Mouse (Mus musculus): ENCODE data around the gene Igf2bp1. TPM values are rescaled to one million over a fixed set of nuclear protein-coding genes. Genes with fewer than 3 reads are reported as not detected.

Igf2bp1 gene
- polyA plus RNA-seq, 1 experiment from 2014 or later = 28.5 TPM

GRCm38 (mm10) chr11:95914571-95914991 lies 91.2 kb downstream of the Igf2bp1 start, which contains the start of gene B4galnt2:
Gene B4galnt2 (minus strand): TSS chr11:95914891.
- Histone ChIP-seq H3K36me3 (ENCODE audit: control insufficient read depth, insufficient read depth, low read length) (no peaks in the 10 kb centered on the region), H3K4me3 (ENCODE audit: low read depth, low read length) (peak within 1 kb of the TSS; percentile 19), H3K27ac (ENCODE audit: low read length) (no peak within 1 kb of the TSS), H3K4me1 (ENCODE audit: control insufficient read depth, insufficient read depth, low read length) (0 out of 2 replicates have a peak, but pooled peaks cover 3% of the 10 kb centered on the region), H3K9ac (replicated peaks; ENCODE audit: low read depth, low read length) (no peak within 1 kb of the TSS), H3K9me3 (ENCODE audit: control insufficient read depth, low read depth, low read length) (no peaks in the 10 kb centered on the region), H3K4me2 (replicated peaks; ENCODE audit: low read depth, low read length) (peak within 1 kb of the TSS; percentile 39), H3K27me3 (ENCODE audit: control insufficient read depth, insufficient read depth, low read length) (peaks cover 26% of the 10 kb centered on the region)
- ATAC-seq (ENCODE audit: insufficient number of reproducible peaks, insufficient read depth, low FRiP score, low read depth) = no peak
- WGBS = 2% methylated on average over 35 of the region's 35 CpGs

- no peak for ATAC-seq (ENCODE audit: insufficient number of reproducible peaks, insufficient read depth, low FRiP score, low read depth)
- H3K27ac ChIP-seq (ENCODE audit: low read length) = no peak overlapping the region
- peak overlapping the region; percentile 19 for H3K4me3 ChIP-seq (ENCODE audit: low read depth, low read length)
- H3K27me3 ChIP-seq (ENCODE audit: control insufficient read depth, insufficient read depth, low read length) = peaks cover 26% of the 10 kb centered on the region
- WGBS = 4% methylated on average over 14 of the region's 14 CpGs
- H3K36me3 ChIP-seq (ENCODE audit: control insufficient read depth, insufficient read depth, low read length) = no peaks in the 10 kb centered on the region
- no peaks in the 10 kb centered on the region for H3K9me3 ChIP-seq (ENCODE audit: control insufficient read depth, low read depth, low read length)
- 0 out of 2 replicates have a peak, but pooled peaks cover 3% of the 10 kb centered on the region for H3K4me1 ChIP-seq (ENCODE audit: control insufficient read depth, insufficient read depth, low read length)
- peak overlapping the region; percentile 39 for H3K4me2 ChIP-seq (replicated peaks; ENCODE audit: low read depth, low read length)
- H3K9ac ChIP-seq (replicated peaks; ENCODE audit: low read depth, low read length) = no peak overlapping the region
These were observed 91.7 kb downstream of the Igf2bp1 start for GRCm38 (mm10) chr11:95913959-95914566.

GRCm38 (mm10) chr11:95911579-95911978 lies 94.2 kb downstream of the Igf2bp1 start:
- no peak overlapping the region for H3K9ac ChIP-seq (replicated peaks; ENCODE audit: low read depth, low read length)
- H3K9me3 ChIP-seq (ENCODE audit: control insufficient read depth, low read depth, low read length) = no peaks in the 10 kb centered on the region
- no peak for ATAC-seq (ENCODE audit: insufficient number of reproducible peaks, insufficient read depth, low FRiP score, low read depth)
- no peak overlapping the region for H3K4me2 ChIP-seq (replicated peaks; ENCODE audit: low read depth, low read length)
- no peak overlapping the region for H3K27ac ChIP-seq (ENCODE audit: low read length)
- WGBS = 8% methylated on average over 7 of the region's 7 CpGs
- 0 out of 2 replicates have a peak, but pooled peaks cover 3% of the 10 kb centered on the region for H3K4me1 ChIP-seq (ENCODE audit: control insufficient read depth, insufficient read depth, low read length)
- H3K27me3 ChIP-seq (ENCODE audit: control insufficient read depth, insufficient read depth, low read length) = peaks cover 21% of the 10 kb centered on the region; the same call in 1 of the 2 replicates
- H3K4me3 ChIP-seq (ENCODE audit: low read depth, low read length) = no peak overlapping the region
- H3K36me3 ChIP-seq (ENCODE audit: control insufficient read depth, insufficient read depth, low read length) = no peaks in the 10 kb centered on the region

- H3K9ac ChIP-seq (replicated peaks; ENCODE audit: low read depth, low read length) = no peak overlapping the region
- no peak for ATAC-seq (ENCODE audit: insufficient number of reproducible peaks, insufficient read depth, low FRiP score, low read depth)
- no peak overlapping the region for H3K27ac ChIP-seq (ENCODE audit: low read length)
- WGBS = 83% methylated on average over 5 of the region's 5 CpGs
- no peak overlapping the region for H3K4me2 ChIP-seq (replicated peaks; ENCODE audit: low read depth, low read length)
- H3K27me3 ChIP-seq (ENCODE audit: control insufficient read depth, insufficient read depth, low read length) = 0 out of 2 replicates have a peak, but pooled peaks cover 7% of the 10 kb centered on the region
- no peaks in the 10 kb centered on the region for H3K4me1 ChIP-seq (ENCODE audit: control insufficient read depth, insufficient read depth, low read length)
- H3K4me3 ChIP-seq (ENCODE audit: low read depth, low read length) = no peak overlapping the region
- H3K36me3 ChIP-seq (ENCODE audit: control insufficient read depth, insufficient read depth, low read length) = no peaks in the 10 kb centered on the region
- H3K9me3 ChIP-seq (ENCODE audit: control insufficient read depth, low read depth, low read length) = no peaks in the 10 kb centered on the region
These were observed 97.8 kb downstream of the Igf2bp1 start for GRCm38 (mm10) chr11:95907805-95908524.

Small RNA genes lying within 50 kb of the gene (microRNA-seq; reads per million reads assigned to microRNA genes)
- gene Mir3063 = not detected

Other genes starting within 250 kb of the Igf2bp1 start
- gene Phospho1, start 181.4 kb downstream of the Igf2bp1 start, polyA plus RNA-seq (2014; fragmentation: Nextera tagmentation; extraction: Ambion mirVana) = not detected in 2 replicates
- gene Gngt2, start 168.7 kb downstream of the Igf2bp1 start, polyA plus RNA-seq (2014; fragmentation: Nextera tagmentation; extraction: Ambion mirVana) = 13.7 and 15.1 TPM in 2 replicates
- 2.9 and 3.7 TPM in 2 replicates for gene Abi3, start 163.5 kb downstream of the Igf2bp1 start, polyA plus RNA-seq (2014; fragmentation: Nextera tagmentation; extraction: Ambion mirVana)
- 3.2 and 3.8 TPM in 2 replicates for gene B4galnt2, start 91.0 kb downstream of the Igf2bp1 start, polyA plus RNA-seq (2014; fragmentation: Nextera tagmentation; extraction: Ambion mirVana)
- gene Gip, start 18.6 kb upstream of the Igf2bp1 start, polyA plus RNA-seq (2014; fragmentation: Nextera tagmentation; extraction: Ambion mirVana) = 1.1 TPM in 1 of 2 replicates, not detected in the other
- gene Snf8, start 28.9 kb upstream of the Igf2bp1 start, polyA plus RNA-seq (2014; fragmentation: Nextera tagmentation; extraction: Ambion mirVana) = 34.6 and 35.5 TPM in 2 replicates
- 33.3 and 35.6 TPM in 2 replicates for gene Ube2z, start 59.4 kb upstream of the Igf2bp1 start, polyA plus RNA-seq (2014; fragmentation: Nextera tagmentation; extraction: Ambion mirVana)
- gene Atp5g1, start 69.7 kb upstream of the Igf2bp1 start, polyA plus RNA-seq (2014; fragmentation: Nextera tagmentation; extraction: Ambion mirVana) = 739 and 807 TPM in 2 replicates
- 0.15 TPM in 1 of 2 replicates, not detected in the other for gene Calcoco2, start 106.0 kb upstream of the Igf2bp1 start, polyA plus RNA-seq (2014; fragmentation: Nextera tagmentation; extraction: Ambion mirVana)
- gene Ttll6, start 127.8 kb upstream of the Igf2bp1 start, polyA plus RNA-seq (2014; fragmentation: Nextera tagmentation; extraction: Ambion mirVana) = 0.12 TPM in 1 of 2 replicates, not detected in the other
- gene Hoxb13, start 188.4 kb upstream of the Igf2bp1 start, polyA plus RNA-seq (2014; fragmentation: Nextera tagmentation; extraction: Ambion mirVana) = not detected in 2 replicates

Measured in stomach, embryonic 14.5 days (tissue).